Mouse (Mus musculus) kidney, adult 9 months (tissue): ENCODE measurements around the gene Zmat5.
A peak's percentile ranks its signal among the peaks of the same experiment; 100 is the strongest.

Source experiments
- DNase-seq: peaks from one replicate; pipeline ENCODE4 v3.0.0; 2022

Zmat5 gene

DNA sequence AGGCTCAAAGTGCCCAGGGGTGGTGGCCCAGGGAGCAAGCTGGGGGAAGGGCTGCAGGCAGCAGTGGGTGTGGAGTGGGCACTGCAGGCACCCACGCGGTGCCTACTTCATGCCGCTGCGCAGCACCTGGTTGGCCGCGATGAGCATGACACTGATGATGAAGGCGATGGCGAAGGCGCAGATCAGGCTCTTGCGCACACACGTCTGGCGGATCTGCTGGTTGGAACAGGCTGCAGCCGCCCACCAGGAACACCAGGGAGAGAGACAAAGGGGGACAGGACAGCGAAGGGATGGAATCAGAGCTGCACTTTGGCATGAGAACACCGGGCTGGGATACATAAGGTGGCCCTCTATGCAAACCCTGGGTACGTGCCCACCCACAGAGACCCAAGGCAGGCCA is 34.2 kb downstream of the Zmat5 start:
- DNase-seq: no peak

DNA sequence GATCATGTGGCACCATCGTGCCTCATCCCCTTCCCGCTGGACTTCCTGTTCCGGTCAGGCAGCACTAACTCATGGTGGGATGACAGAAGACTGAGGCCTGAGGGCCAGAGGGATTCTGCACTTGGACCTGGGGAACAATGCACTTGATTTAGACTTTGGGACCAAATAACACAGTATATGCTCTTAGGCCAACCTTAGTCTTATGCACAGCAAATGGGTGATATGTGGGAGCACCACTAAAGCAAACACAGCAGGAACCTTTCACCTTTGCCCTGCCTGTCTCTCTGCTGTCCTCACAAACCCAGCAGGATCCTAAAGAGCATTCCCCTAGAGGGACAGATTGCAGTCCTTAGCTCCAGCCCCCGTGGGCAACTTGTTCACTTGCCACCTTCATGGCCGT is 36.3 kb downstream of the Zmat5 start:
- no peak for DNase-seq

DNA sequence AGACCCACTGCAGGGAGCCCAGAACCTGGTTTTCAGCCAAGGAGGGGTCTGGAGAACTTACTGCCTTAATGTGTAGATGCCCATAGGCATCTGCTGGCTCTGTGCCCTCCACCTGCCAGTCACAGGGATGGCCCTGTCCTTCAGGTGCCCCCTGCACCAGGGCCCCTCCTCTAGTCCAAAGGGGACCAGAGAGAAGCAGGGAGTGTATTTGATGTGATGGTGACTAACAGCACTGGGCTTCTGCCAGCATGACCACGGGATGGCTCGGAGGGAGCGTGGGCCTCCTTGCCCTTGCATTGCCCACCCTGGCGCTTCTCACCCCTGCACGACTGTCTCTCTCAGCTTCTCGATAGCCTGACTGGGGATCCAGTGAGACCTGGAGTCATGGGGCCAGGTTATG is 40.2 kb downstream of the Zmat5 start:
- no peak for DNase-seq

DNA sequence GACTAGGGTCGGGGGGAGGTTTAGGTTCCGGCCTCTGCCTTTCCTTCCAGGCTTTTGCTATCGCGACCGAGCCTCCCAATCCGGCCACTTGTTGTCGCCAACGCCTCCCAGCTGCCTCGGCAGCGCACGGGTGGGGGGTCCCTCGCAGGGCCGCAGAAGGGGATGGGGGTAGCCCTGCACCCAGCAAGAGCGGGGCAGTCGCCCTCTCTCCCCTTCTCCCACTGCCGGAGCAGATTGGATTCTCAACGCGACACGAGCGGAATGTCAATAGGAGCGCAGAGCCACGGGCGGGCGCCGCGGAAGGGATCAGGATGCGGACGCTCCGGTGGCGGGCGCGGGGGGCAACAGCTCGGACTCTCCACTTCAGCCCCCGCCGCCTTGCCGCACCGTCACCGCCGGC is 41.5 kb downstream of the Zmat5 start:
- no peak for DNase-seq

DNA sequence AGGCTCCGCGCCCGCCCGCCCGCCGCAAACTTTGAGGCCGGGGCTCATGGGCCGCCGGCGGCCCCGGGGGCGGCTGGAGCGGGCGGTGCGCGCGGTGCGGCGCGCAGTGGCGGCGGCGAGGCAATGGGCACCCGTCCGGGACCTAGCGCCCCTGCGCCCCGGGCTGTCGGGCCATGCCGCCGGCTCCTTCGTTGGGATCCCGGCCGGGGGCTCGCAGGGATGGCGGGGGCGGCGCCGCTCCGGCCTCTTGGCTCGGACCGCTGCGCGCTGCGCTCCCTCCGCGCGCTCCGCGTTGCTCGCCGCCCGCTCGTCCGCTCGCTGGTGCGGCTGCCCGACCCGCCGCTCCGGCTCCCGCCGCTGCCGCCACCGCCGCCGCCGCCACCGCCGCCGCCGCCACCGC is 42.3 kb downstream of the Zmat5 start, which contains the start of gene Cabp7:
TSS of gene Cabp7 (minus strand) at position 46 of the 400 bp plus-strand sequence.
- no peak for DNase-seq

DNA sequence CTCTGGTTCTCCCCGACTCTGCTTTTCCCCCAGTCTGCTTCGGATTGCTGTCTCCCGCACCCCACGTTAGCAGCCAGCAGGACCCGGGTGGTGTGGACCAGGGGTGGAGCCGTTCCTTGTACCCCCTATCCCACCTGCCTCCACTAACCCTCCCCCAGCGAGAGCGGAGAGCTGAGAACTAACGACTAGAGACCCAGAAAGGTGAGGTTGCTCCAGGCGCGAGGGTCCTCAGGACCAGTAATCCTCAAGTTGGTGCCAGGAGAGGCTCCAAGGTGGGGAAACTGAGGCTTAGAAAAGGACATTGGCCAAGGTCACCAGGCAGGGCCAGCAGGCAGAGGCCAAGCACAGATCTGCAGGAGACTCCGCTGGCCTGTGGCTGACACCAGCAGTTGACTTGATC is 42.8 kb downstream of the Zmat5 start:
- DNase-seq: no peak

DNA sequence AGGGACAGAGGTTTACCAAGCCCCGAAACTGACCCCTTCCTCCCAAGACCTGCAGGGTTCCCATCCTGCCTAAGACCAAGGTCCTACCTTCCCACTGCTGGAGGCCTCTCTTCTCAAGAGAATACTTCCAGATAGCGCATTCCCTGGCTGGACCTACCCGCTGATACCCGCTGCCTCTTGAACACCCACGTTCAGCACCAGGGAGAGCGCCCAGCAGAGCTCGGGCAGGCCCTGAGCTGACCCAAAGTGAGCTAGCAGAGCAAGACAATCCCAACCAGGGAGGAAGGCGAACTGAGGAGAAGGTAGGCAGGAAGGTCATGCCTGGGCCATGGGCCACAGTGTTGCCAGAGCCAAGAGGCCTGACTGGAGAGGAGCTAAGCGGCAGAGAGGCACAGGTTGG is 45.8 kb downstream of the Zmat5 start:
- peak; percentile 67 for DNase-seq

DNA sequence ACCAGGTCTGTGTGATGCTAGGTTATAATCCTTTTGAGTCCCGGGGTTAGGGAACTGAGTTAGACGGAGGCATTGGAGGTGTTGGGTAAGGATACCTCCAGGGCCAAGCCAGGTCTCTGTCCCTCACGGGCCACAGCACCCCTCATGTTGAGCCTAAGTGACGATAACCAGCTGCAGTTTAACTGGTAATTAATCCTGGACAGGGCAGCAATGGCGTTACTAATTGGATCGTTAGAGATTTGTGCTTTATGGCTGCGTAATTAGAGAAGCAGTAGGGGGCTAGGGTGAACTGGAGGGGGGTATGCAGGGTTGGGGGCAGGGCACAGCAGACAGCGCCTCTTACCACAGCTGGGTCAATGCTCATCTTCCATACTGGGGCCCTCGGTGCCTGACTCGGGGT is 48.4 kb downstream of the Zmat5 start:
- no peak for DNase-seq

DNA sequence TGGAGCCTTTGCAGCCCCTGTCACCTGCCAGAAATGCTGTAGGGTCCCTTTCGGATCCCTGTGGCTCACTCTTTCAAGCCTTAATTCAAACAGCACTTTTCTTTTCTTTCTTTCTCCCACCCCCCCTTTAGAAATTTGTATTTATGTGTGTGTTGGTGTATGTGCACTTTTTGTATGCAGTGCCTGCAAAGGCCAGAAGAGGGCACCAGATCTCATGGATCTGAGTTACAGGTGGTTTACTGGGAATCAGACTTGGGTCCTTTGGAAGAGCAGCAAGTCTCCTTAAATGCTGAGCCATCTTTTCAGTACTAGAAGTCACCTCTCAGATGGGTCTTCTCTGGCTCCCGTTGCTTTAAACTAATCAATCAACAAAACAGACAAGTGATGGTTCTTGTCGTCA is 49.6 kb downstream of the Zmat5 start:
- no peak for DNase-seq

DNA sequence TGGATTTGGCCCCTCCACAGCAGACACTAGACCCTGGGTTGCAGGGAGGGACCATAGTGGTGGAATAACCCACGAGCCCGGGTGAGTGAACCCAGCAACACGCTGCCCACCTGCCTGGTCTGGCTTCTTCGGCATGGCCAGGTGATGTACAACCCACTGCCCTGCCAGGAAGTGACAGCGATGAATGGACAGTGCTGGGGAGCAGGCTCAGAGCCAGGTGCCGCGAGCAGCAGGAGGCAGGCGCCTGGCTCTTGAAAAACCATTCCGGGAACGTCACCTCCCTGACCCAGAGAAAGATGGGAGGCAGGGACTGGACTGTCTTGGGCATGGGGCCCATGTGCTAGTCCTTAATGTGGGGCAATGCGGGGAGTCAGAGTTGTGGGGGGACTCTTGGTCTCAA is 50.4 kb downstream of the Zmat5 start:
- no peak for DNase-seq

DNA sequence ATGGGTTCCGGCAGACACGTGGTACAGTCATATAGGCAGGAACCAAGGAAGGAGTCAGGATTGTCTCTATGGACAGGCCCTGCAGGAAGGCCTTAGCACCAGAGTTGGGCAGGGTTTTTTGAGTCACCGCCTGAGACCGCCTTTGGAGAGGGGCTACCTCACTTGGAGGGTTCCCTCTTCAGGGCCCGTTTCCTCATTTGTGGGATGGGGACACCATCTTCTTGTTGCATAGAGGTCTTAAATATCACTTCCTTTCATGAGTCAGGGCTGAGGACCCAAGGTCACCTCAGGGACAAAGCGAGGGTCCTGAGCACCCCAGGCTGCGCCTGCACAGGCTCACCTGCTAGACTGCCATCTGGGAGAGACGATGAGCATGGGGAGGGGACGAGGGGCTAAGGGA is 52.0 kb downstream of the Zmat5 start:
- no peak for DNase-seq

DNA sequence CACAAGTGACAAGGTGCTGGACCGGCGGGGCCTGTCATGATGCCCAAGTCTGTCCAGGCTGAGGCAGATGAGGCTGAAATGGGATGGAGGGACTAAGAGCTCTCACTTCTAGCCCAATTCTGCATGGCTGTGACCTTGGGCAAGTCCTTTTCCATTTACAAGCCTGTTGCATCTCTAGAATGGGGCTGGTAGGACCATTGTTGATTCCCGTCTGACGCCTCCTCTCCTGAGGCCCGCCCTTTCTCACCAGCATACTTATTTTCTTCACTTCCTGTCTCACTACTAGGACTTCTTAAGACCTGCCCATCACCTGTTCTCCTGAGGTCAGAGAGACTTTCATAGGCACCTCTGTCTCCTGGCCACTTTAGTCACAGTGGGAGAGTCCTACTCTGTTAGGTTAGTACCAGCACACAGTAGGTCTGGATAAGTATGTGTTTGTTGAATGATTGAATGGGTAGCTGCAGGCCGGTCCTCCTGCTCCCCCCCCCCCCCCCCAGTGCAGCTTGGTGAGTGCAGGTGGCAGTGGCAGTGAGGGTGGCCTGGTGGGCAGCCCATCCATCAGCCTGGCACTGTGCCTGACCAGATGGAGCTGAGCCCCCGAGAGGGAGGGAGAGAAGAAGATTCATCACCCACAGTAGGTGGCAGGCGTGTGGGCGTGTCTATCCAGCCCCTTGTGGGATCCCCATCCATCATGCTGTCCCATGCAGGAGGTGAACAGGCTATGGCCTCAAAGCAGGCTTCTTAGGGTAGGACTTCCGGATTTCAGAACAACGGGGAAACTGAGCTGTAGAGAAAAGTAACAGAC is 52.7 kb downstream of the Zmat5 start:
- no peak for DNase-seq

DNA sequence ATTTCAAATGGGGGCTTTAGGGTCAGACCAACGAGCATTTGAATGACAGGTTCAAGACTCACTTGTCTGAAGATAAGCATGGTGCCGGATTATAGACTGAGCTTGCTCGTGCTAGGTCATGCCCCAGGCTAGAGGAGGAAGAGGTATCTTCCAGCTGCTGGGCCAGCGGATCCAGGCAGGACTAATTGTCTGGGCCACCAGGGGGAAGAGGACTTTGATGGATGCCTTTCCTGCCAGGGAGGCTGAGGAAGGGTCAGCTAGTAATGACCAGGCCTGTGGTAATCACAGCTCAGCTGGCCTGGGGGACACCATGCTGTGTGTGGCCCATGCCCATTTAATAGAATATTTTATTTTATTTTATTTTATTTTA is 53.3 kb downstream of the Zmat5 start:
- DNase-seq: no peak

DNA sequence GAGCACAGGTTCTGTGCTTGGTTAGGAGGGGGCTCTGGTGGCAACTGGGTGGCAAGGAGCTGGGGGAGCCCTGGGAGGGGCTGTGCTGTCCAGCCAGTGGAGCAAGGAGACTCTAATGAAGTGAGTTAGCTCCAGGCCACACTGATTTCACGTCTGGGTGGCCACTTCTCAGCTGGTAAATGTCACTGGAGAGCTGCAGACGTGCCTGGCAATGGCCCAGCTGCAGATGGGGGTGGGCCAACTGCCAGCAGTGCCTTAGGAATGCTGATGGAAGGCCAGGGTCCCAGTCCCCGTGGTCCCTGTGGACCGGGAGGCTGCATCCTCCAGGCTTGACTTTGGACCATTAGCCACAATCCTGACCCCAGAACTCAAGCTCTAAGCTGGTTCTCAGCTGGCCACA is 56.0 kb downstream of the Zmat5 start:
- peak; percentile 38 for DNase-seq

DNA sequence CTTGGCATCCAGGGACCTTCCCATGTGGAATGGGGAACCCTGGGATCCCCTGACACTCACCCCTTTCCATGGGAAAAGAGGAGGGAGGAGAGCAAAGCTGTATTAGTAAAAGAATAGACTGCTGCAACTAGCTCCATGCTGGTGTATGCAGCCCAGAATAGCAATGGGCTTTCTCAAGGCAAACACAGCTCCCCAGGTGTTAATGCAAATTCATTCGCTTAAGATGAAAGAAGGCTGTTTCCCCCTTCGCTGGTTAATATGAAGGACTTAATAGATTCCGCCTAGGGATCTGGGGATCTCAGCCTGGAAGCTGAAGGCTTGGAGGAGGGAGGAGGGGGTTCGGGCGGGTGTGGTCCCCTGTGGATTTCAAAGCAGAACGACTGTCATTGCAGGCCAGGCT is 57.5 kb downstream of the Zmat5 start:
- no peak for DNase-seq

DNA sequence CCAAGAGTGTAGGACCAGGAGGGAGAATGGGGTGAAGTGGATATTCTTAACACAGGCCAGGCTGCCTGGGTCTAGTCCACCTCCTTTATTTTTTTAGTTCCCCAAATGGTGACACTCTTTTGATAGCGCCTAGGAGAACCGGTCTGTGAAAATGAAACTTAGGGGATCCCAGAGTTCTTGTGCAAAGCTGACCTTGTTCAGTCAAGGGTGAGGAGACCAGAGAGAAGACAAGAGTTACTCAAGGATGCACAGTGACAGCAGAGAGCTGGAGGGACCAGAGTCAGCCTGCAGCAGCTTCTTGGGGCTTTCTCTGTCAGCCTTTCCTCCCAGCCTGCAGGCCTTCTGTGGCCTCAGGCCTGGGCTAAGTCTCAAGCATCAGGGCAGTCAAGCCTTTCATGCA is 58.0 kb downstream of the Zmat5 start:
- DNase-seq: no peak

DNA sequence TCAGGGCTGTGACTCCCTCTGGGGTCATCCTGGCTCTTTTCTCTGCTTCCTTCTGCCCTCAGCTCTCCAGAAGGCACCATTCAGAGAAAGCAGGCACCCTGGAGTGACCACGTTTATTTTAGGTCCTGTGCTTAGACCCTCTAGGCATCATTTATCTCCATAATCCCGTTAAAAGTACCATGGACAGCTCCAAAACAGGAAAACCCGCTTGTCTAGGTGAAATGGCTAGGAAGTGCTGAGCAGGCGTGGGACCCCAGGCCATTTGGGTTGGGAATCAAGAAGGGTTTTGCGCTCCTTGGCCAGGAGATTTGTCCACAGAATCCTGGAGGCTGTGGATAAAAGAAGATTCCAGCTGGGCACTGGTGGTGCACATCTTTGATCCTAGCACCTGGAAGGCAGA is 59.2 kb downstream of the Zmat5 start:
- DNase-seq: no peak

DNA sequence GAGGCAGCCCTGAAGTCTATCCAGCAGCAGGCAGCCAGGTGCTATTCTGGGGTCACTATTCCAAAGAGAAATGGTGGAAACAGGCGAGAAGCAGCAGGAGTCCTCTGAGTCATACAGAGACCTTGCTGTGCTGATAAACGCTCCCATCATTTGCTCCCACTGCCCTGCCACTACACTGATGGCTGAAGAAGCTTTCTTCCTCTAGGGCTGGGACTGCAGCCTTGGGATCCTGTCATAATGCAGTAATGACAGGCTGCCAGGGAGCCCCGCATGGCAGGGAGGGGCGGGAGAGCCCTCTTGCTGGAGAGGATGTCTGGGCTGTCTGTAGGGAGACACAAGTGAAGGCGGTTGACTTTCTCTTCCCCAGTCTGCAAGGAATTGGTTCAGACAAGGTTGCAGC is 60.0 kb downstream of the Zmat5 start:
- DNase-seq: no peak

DNA sequence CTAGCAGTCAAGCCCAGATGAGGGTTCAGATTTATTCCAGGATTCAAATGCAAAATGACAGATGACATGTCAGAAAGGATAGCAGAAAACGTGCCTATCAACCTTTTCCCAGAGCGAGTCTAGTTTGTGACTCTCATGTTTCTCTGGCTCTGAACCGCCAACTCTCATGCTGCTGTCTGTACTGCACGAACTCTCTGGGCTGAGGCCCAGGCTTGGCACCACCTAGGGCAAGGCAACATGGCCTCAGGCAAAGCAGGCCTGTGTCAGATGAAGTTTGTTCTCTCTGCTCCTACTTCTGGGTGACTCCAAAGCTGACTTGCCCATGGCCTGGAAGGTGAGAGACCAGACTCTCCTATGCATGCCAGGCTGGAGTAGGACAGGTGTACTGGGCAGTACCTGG is 63.9 kb downstream of the Zmat5 start:
- DNase-seq: no peak

DNA sequence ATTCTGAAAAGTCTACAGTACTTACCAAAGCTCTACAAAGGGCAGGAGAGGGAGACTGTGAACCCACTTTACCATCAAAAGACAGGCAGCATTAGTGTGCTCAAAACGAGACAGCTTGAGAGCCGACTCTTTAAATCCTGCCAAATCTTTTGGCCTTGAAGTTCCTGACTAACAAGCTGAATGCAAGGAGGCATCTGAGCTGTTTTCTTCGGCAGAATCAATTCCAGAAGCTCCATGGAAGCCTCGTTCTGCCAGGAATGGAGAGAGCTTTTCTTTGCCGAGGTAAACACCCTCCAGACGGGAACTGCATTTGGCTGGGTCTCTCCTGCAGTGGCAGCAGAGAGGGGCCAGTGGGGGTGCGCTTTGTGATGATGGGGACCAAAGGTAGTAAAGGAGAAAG is 64.8 kb downstream of the Zmat5 start:
- no peak for DNase-seq

DNA sequence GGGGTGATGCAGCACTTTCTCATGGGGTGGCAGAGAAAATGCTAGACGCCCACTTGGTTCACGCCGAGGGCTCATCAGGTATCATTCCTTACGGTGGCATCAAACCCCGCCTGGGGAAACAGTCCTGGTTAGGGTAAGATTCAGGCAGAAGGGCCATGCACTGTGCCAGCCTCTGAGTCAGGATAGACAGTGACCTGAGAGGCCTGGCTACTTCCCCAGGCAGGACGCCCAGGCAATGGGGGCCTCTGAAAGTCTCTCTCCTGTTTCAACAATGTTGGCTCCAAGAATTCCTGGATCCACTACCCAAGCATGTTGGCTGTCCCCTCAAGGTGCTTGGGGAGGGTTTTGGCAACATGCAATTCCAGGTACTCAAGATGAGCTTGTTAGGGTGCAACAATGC is 65.4 kb downstream of the Zmat5 start:
- DNase-seq: no peak

DNA sequence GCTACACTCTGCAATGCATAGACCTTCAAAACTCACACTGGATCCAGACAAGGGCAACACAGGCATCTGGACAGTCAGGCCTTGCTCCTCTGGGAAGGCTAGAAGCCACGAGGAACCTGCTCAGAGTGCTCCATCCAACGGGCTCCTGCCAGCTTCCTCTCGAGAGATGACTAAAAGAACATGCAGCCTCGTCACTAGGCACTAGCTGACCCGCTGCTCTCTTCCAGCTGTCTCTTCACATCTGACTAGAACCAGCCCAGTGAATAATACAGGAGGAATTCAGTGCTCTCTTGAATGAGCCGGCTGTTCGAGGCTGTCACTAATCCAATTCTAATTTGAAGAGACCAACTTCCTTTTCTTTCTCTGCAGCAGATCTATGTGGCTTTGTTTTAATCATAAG is 67.3 kb downstream of the Zmat5 start:
- DNase-seq: no peak

DNA sequence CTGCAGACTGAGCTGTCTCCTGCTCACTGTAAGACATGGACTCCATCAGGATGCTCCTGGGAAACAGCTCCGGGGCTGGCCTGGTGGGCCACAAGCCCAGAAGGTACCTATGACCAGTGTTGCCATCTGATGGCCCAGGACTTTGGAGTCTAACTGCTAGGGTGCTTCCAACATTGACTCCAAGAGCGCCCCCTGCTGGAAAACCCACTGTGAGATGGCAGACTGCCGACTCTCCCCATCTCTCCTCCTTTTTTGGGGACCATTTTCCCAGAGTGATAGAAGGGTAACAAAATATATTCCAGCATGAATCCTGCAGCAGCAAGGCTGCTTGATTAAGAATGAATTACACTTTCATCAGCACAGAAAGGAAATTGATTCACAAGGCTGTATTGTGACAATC is 68.4 kb downstream of the Zmat5 start:
- DNase-seq: peak; percentile 60

DNA sequence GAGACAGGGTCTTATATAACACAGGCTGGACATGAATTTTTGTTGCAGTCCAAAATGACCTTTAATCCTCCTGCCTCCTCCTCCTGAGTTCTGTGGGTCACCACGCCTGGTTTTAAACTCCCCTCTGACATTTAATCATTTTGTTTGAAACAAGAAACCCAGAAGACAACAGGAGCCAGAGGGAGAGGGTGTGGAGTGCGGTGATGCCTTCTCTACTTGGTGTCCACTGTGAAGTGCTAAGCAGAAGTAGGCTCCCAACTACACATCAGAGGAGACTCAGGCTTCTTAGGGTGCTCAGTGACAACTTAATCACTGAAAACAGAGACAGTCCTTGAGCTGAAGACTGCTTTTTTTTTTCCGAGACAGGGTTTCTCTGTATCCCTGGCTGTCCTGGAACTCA is 76.4 kb downstream of the Zmat5 start:
- no peak for DNase-seq

DNA sequence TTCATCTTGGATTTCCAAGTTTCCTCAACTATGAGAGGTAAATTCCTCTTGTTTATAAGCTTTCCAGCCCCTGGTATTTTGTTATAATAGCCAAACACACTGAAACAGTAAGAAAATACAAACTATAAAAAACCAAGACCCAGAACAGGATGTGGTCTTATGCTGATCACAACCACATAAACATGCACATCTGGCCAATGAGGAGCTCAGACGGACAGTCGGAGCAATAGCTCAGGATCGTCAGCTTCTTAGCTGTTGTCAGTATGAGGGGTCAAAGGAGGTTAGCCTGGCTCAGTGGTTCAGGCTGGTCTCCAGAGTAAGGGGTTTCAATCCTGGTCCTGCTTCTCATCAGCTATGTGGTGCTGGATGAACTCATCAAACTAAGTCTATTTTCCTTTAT is 78.6 kb downstream of the Zmat5 start:
- no peak for DNase-seq
